ENCODE assay signal across 8 mouse cellular contexts in genomic region chr3:136670360-136671131, GRCm38 (mm10). TPM values are rescaled to one million over a fixed set of nuclear protein-coding genes. Genes with fewer than 3 reads are reported as not detected.
DNase-seq lines count a peak whose midpoint lies in the region; ATAC-seq and TF ChIP-seq lines count a peak whose summit lies in the region.

No protein-coding gene starts in this region.

- no peaks in the 10 kb centered on the region for H3K27me3 ChIP-seq in embryonic facial prominence, embryonic 10.5 days (replicated peaks; ENCODE audit: low read depth, poor library complexity, severe bottlenecking)
- no peaks in the 10 kb centered on the region for H3K27me3 ChIP-seq in midbrain, postnatal 0 days (ENCODE audit: insufficient read depth, low read length)

- WGBS in embryonic facial prominence, embryonic 10.5 days: under 1% methylated on average over 92 of the region's 92 CpGs
- WGBS in midbrain, postnatal 0 days: under 1% methylated on average over 62 of the region's 92 CpGs

- 0 out of 2 replicates have a peak, but pooled peaks have one; percentile 8 for TF ChIP-seq CTCF in midbrain, postnatal 0 days (IDR thresholded peaks at IDR 0.05)

- H3K4me3 ChIP-seq in embryonic facial prominence, embryonic 10.5 days: peak overlapping the region; percentile 92
- peak overlapping the region; percentile 96 for H3K4me3 ChIP-seq in midbrain, postnatal 0 days (ENCODE audit: low read depth, low read length)

- H3K9me3 ChIP-seq in embryonic facial prominence, embryonic 10.5 days: no peaks in the 10 kb centered on the region
- H3K9me3 ChIP-seq in midbrain, postnatal 0 days (ENCODE audit: low read length): no peaks in the 10 kb centered on the region

- H3K9ac ChIP-seq in midbrain, postnatal 0 days (replicated peaks; ENCODE audit: low read length, poor library complexity, severe bottlenecking): peak overlapping the region; percentile 93

- peak; percentile 62 for ATAC-seq in midbrain, postnatal 0 days (ENCODE audit: low FRiP score)

- H3K27ac ChIP-seq in embryonic facial prominence, embryonic 10.5 days (replicated peaks): peak overlapping the region; percentile 92
- H3K27ac ChIP-seq in midbrain, postnatal 0 days (ENCODE audit: low read depth, low read length): peak overlapping the region; percentile 95

- DNase-seq in 3134 (ENCODE audit: extremely low read depth, insufficient read length, low spot score): peak; percentile 84
- peak; percentile 81 for DNase-seq in adrenal gland, postnatal 10 days
- peak; percentile 81 for DNase-seq in embryonic facial prominence, embryonic 10.5 days (ENCODE audit: low spot score)
- DNase-seq in heart, adult 8-10 months (ENCODE audit: low spot score): peak; percentile 48
- DNase-seq in kidney, adult 9 months: peak; percentile 86
- peak; percentile 69 for DNase-seq in liver
- DNase-seq in midbrain, postnatal 0 days (ENCODE audit: low spot score): peak; percentile 62
- peak; percentile 37 to 52 for DNase-seq in spleen, postnatal 14 days (ENCODE audit: low spot score in 2 of 2)

- peak overlapping the region; percentile 51 for H3K4me2 ChIP-seq in midbrain, postnatal 0 days (ENCODE audit: low read depth, low read length, poor library complexity, severe bottlenecking)

- H3K36me3 ChIP-seq in embryonic facial prominence, embryonic 10.5 days (replicated peaks): no peaks in the 10 kb centered on the region
- H3K36me3 ChIP-seq in midbrain, postnatal 0 days (ENCODE audit: insufficient read depth, low read length): no peaks in the 10 kb centered on the region

- peaks cover 27% of the 10 kb centered on the region for H3K4me1 ChIP-seq in embryonic facial prominence, embryonic 10.5 days
- H3K4me1 ChIP-seq in midbrain, postnatal 0 days (ENCODE audit: insufficient read depth, low read length): 0 out of 2 replicates have a peak, but pooled peaks cover 2% of the 10 kb centered on the region

RNA-seq across cellular contexts. Expression of gene Ppp3ca, which starts 0.6 kb away (rescaled TPM):
- total RNA-seq in adrenal gland, postnatal 10 days (2021): 10 to 100 TPM; 51.0 to 62.6 TPM
- polyA plus RNA-seq in embryonic facial prominence, embryonic 10.5 days (2016; fragmentation: Nextera tagmentation; extraction: Ambion mirVana): 27.9 and 32.2 TPM in 2 replicates
- total RNA-seq in heart, adult 8-10 months (2022): 10 to 100 TPM; 41.7 to 49.2 (median 43.8) TPM
- 159 and 180 TPM in 2 replicates for total RNA-seq in midbrain, postnatal 0 days (2014; rRNA removed)
- polyA plus RNA-seq in midbrain, postnatal 0 days (2015; fragmentation: Nextera tagmentation; extraction: Ambion mirVana): 161 and 184 TPM in 2 replicates

Comparison
In these comparisons a context has a peak if more than half of its experiments do, and no peak if none do; other contexts are left out.
1. Peak in every context shown above with its lines: DNase-seq, ATAC-seq, H3K4me3 ChIP-seq and H3K27ac ChIP-seq.